Mouse (Mus musculus): Measurements from ENCODE around the gene Zfp27.

DNA sequence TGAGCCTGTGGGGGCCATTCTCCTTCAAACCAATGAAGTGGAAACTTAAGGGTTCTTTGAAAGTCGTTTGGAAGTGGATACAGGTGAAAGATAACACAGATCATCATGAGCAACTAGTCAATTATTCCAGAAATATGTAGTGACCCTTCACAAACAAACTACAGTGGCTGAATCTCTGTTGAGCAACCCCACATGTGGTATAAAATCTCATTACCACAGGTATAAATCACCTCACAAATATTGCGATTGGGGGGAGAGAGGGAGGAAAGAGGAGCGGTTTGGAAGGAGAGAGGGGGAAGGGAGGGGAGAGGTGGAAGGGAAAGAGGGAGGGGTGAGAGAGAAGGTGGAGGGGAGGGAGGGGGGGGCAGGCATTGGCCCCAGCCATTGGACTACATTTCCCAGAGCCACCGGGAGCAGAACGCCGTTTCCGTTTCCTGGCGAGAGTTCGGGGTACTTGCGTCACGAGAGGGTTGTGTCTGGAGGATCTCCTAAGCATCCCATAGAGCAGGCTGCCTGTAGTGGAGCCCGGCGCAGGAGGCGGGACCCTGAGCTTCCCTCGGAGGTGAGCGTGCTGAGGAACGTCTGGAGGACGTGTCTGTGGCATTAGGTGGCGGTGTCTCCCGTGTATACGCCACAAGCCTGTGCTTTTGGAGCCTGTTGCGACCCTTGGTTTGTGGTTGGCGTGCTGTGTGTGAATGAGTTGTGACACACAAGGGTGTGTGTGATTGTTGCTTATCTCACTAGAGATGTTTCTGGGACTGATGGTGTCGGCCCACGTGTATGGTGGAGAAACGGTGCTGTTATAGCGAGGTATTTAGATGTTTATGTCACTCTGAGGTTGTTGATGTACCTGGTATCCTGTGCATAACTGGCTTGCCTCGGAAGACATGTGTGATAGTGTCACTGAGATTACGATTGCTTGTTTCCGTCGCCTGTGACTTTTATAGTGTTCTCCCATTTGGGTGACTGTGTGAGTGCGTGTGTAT is 46.5 kb downstream of the Zfp27 start, which contains the start of gene Zfp420:
- TF ChIP-seq CTCF (IDR thresholded peaks at IDR 0.05; ENCODE audit: control insufficient read depth, insufficient read depth, insufficient replicate concordance, low read depth, low read length) (no peak), POLR2A (IDR thresholded peaks at IDR 0.05; ENCODE audit: control insufficient read depth, low read depth, low read length) (peak; percentile 65)
